Mouse (Mus musculus) liver, embryonic 12.5 days (tissue): ENCODE results near the gene Pla1a. TPM values are rescaled to one million over a fixed set of nuclear protein-coding genes. Genes with fewer than 3 reads are reported as not detected.

Source experiments
- polyA plus RNA-seq: library from polyadenylated mRNA; unstranded; fragments of >200 nt; fragmentation: Nextera tagmentation; extraction: Ambion mirVana; gene quantifications from 2 replicates; pipeline ENCODE4 v1.2.1, GENCODE M21; 2016

The Pla1a gene
- polyA plus RNA-seq, 1 experiment from 2014 or later: 3.4 TPM

Other genes starting within 250 kb of the Pla1a start
- gene Nr1i2, start 138.3 kb downstream of the Pla1a start, polyA plus RNA-seq: 1.4 and 1.8 TPM in 2 replicates
- 0.05 TPM in 1 of 2 replicates, not detected in the other for gene Maats1, start 91.0 kb downstream of the Pla1a start, polyA plus RNA-seq
- gene Cox17, start 86.2 kb downstream of the Pla1a start, polyA plus RNA-seq: 404 and 417 TPM in 2 replicates
- gene Gm21987, start 86.1 kb downstream of the Pla1a start, polyA plus RNA-seq: not detected in 2 replicates
- 20.3 and 24.8 TPM in 2 replicates for gene Popdc2, start 70.9 kb downstream of the Pla1a start, polyA plus RNA-seq
- gene Adprh, start 19.6 kb upstream of the Pla1a start, polyA plus RNA-seq: 50.8 and 53.5 TPM in 2 replicates
- gene Cd80, start 22.4 kb upstream of the Pla1a start, polyA plus RNA-seq: 0.12 and 0.19 TPM in 2 replicates
- gene Timmdc1, start 89.5 kb upstream of the Pla1a start, polyA plus RNA-seq: 19.7 and 19.9 TPM in 2 replicates
- 17.7 and 18.3 TPM in 2 replicates for gene Poglut1, start 117.1 kb upstream of the Pla1a start, polyA plus RNA-seq
- gene Tmem39a, start 125.6 kb upstream of the Pla1a start, polyA plus RNA-seq: 41.3 and 48.6 TPM in 2 replicates